9 mouse cellular contexts compared by ENCODE assay signal in the genomic region with DNA sequence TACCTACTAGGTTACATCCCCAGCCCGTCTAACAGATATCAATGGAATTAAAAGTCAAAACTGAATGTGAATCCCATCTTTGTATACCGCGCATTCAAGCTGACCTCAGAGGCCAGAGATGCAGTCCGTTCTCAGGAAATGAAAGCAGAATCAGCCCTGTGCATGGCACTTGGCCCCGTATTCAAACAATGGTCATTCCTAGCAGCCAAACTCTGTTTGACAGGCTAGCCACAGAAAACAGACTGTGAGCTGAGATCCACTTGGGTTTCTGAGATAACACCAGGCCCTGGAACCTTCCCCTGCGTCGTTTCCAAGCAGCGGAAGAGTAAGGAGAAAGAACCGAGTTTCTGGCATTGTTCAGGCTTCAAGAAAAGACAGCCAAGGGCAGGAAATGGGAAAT. TPM values are rescaled to one million over a fixed set of nuclear protein-coding genes. Genes with fewer than 3 reads are reported as not detected.
A peak's percentile ranks its signal among the peaks of the same experiment; 100 is the strongest.
DNase-seq lines count a peak whose midpoint lies in the region; ATAC-seq and TF ChIP-seq lines count a peak whose summit lies in the region.
"Had no signal": no experiment of that assay in that cellular context is flagged by ENCODE, and none has a peak within 500 bp of the region (broad histone marks: within the 10 kb centered on the region; RNA-seq: fewer than 3 reads in every experiment).

No protein-coding gene starts in this region.

- no peak overlapping the region for H3K4me2 ChIP-seq in intestine, embryonic 15.5 days (replicated peaks)
- no peak overlapping the region for H3K4me2 ChIP-seq in lung, embryonic 14.5 days
- H3K4me2 ChIP-seq: midbrain, embryonic 12.5 days had no signal

- H3K27me3 ChIP-seq in intestine, embryonic 15.5 days (replicated peaks), result no peaks in the 10 kb centered on the region
- no peaks in the 10 kb centered on the region for H3K27me3 ChIP-seq in lung, embryonic 14.5 days (ENCODE audit: insufficient read depth, low read length)
- H3K27me3 ChIP-seq: midbrain, embryonic 12.5 days had no signal

- no peak for TF ChIP-seq POLR2A in bone marrow macrophage, adult 2 months (IDR thresholded peaks at IDR 0.05; ENCODE audit: borderline replicate concordance, low read depth, low read length)

- 0 out of 2 replicates have a peak, but pooled peaks have one; percentile 17 for ATAC-seq in granulocyte monocyte progenitor cell, adult 5-6 weeks (replicated peaks; ENCODE audit: poor library complexity, severe bottlenecking)
- no peak for ATAC-seq in intestine, embryonic 15.5 days
- ATAC-seq in lung, embryonic 14.5 days (ENCODE audit: insufficient read depth), result no peak

- no peaks in the 10 kb centered on the region for H3K36me3 ChIP-seq in intestine, embryonic 15.5 days
- H3K36me3 ChIP-seq in lung, embryonic 14.5 days (ENCODE audit: insufficient read depth), result peaks cover 2% of the 10 kb centered on the region; the same call in 1 of the 2 replicates
- H3K36me3 ChIP-seq: midbrain, embryonic 12.5 days had no signal

- H3K9ac ChIP-seq in intestine, embryonic 15.5 days, result no peak overlapping the region
- H3K9ac ChIP-seq in lung, embryonic 14.5 days, result no peak overlapping the region
- H3K9ac ChIP-seq: midbrain, embryonic 12.5 days had no signal

- TF ChIP-seq CTCF in bone marrow macrophage, adult 2 months (IDR thresholded peaks at IDR 0.05; ENCODE audit: low read depth, low read length), result no peak
- no peak for TF ChIP-seq CTCF in lung, embryonic 14.5 days (IDR thresholded peaks at IDR 0.05; ENCODE audit: low read depth)

- peak overlapping the region; percentile 97 for H3K27ac ChIP-seq in bone marrow macrophage, adult 2 months (ENCODE audit: insufficient read depth, low read depth, low read length)
- H3K27ac ChIP-seq in intestine, embryonic 15.5 days, result peak overlapping the region; percentile 59
- peak overlapping the region; percentile 73 for H3K27ac ChIP-seq in lung, embryonic 14.5 days (ENCODE audit: low read depth)
- H3K27ac ChIP-seq: midbrain, embryonic 12.5 days had no signal

- no peaks in the 10 kb centered on the region for H3K9me3 ChIP-seq in intestine, embryonic 15.5 days
- no peaks in the 10 kb centered on the region for H3K9me3 ChIP-seq in lung, embryonic 14.5 days (ENCODE audit: low read depth, low read length)
- H3K9me3 ChIP-seq: midbrain, embryonic 12.5 days had no signal

- H3K4me3 ChIP-seq in bone marrow macrophage, adult 2 months (ENCODE audit: insufficient read depth, low read length), result peak overlapping the region; percentile 39
- H3K4me3 ChIP-seq in intestine, embryonic 15.5 days (replicated peaks), result no peak overlapping the region
- no peak overlapping the region for H3K4me3 ChIP-seq in lung, embryonic 14.5 days (ENCODE audit: low read depth, low read length)
- H3K4me3 ChIP-seq: midbrain, embryonic 12.5 days had no signal

- peaks cover 28% of the 10 kb centered on the region for H3K4me1 ChIP-seq in bone marrow macrophage, adult 2 months (ENCODE audit: control insufficient read depth, insufficient read depth, low read length)
- H3K4me1 ChIP-seq in intestine, embryonic 15.5 days (replicated peaks), result peaks cover 6% of the 10 kb centered on the region
- H3K4me1 ChIP-seq in lung, embryonic 14.5 days (ENCODE audit: insufficient read depth), result peaks cover 12% of the 10 kb centered on the region; the same call in 1 of the 2 replicates

- 43% methylated on average over 9 of the region's 9 CpGs for WGBS in intestine, embryonic 15.5 days
- whole genome bisulfite sequencing in lung, embryonic 14.5 days, result 25% methylated on average over 9 of the region's 9 CpGs

- peak; percentile 48 for DNase-seq in lung, embryonic 14.5 days
- no peak for DNase-seq in adrenal gland, postnatal 25 days
- DNase-seq in left cerebral cortex, postnatal 36 days (ENCODE audit: low spot score in 2 of 2), result no peak
- DNase-seq in natural killer cell, adult 2 months (ENCODE audit: low spot score in 2 of 2), result no peak
- DNase-seq in frontal cortex, postnatal 25 days (ENCODE audit: low spot score in 2 of 2), result no peak

- intact Hi-C loops in left cerebral cortex, postnatal 36 days (cut with DNase I), result no loop called here

RNA-seq across cellular contexts. Expression of gene Tgfbr2, which starts 28.9 kb away (rescaled TPM):
- 62.1 and 79.7 TPM in 2 replicates for polyA plus RNA-seq in bone marrow macrophage, adult 2 months (2012; ENCODE audit: insufficient read depth, insufficient read length, missing spikeins)
- 6.8 and 9.5 TPM in 2 replicates for total RNA-seq in granulocyte monocyte progenitor cell, adult 5-6 weeks (2014; fragmentation: Nextera tagmentation)
- 4.3 and 6.5 TPM in 2 replicates for total RNA-seq in granulocyte monocyte progenitor cell, adult 5-6 weeks (2017)
- 28.3 and 31.8 TPM in 2 replicates for polyA plus RNA-seq in intestine, embryonic 15.5 days (2015; fragmentation: Nextera tagmentation; extraction: Ambion mirVana)
- 51.3 and 52.3 TPM in 2 replicates for polyA plus RNA-seq in lung, embryonic 14.5 days (2014; fragmentation: Nextera tagmentation; extraction: Ambion mirVana)
- 61.2 and 69.9 TPM in 2 replicates for total RNA-seq in adrenal gland, postnatal 25 days (2021)
- total RNA-seq in left cerebral cortex, postnatal 36 days (2021), result 10 to 100 TPM; 12.2 to 12.3 TPM
